Mouse (Mus musculus) left cerebral cortex, postnatal 4 days (tissue): ENCODE data around the gene Cyth1. TPM values are rescaled to one million over a fixed set of nuclear protein-coding genes. Genes with fewer than 3 reads are reported as not detected.
A peak's percentile ranks its signal among the peaks of the same experiment; 100 is the strongest.

Experiments
- DNase-seq: peaks from one replicate; pipeline ENCODE4 v3.0.0-alpha.2; 2022
- intact Hi-C: fragments of 180-260 bp; cut with DNase I; formaldehyde crosslinking; loops from one replicate; pipeline ENCODE4 v1.15.1; 2025
- total RNA-seq, 2 experiments: library from RNA; stranded (reverse); gene quantifications; 2 replicates each; pipeline ENCODE4 v1.2.3; 2021

The Cyth1 gene
- total RNA-seq, 2 experiments from 2014 or later = 66.3 to 70.5 TPM

DNA sequence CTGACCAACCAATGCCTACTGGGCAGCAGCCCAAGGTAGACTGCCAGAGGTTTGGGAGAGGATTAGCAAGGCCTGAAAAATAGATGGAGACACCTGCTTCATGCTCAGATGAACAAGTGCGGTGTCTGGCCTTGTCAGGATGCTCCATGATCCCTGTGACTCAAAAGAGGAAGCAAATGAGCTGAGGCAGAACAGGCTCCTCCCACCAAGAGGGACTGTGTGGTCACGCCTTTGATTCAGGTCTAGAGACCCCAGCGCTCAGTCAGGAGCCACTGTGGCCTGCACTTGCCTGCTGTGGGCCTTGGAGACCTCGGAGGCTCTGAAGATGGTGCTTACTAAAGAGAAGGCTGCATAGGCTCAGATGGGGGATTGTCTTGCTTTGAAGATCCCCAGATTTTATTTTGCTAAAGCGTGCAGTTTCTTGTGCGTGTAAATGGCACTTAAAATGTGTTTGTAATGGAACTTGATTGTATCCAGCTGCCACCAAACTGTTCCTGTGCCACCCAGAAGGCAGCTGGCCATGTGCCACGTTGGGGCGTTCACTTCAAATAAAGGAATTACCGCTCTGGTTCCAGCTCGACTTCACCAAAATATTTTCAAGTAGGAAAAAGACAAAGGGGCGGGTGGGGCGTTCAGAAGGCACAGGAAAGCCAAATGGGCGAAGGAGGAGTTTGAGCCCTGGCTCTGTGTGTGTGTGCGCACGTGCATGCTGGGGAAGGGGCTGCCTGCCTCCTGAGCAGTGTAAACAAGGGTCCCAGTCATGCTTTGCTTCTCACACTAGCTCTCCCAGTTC is 6.0 kb upstream of the Cyth1 start:
- intact Hi-C loops = no loop called here

DNA sequence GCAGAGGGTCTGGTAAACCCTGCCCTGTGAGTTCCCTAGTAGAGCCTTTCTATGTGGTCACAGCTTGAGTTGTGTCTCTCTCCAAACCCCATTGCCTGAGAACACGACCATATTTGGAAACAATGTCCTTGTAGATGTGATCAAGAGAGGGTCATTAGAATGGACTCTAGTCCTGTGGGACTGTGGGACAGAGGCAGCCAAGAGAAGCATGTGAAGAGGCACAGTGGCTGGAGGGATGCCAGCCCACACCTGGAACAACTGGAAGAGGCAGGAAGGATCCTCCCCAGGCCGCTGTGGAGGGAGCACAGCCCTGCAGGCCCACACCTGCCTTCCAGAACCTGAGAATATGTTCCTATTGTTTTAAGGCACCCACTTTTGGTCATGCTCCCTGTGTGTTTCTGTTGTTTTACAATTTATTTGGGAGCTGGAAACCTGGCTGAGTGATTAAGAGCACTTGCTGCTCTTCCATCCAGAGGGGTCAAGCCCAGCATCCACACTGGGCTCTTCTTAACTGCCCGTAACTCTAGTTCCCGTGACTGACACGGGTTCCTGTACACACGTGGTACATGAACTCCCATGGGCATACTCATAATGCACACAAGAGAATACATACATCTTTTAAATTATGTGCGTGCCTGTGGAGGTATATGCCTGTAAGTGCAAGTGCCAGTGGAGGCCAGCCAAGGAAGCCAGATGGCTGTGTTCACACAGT is 5.2 kb upstream of the Cyth1 start:
- peak; percentile 41 for DNase-seq
- intact Hi-C loops = no loop called here

More for the DNA sequence above, 6.0 kb upstream of the Cyth1 start:
- DNase-seq = peak; percentile 94

DNA sequence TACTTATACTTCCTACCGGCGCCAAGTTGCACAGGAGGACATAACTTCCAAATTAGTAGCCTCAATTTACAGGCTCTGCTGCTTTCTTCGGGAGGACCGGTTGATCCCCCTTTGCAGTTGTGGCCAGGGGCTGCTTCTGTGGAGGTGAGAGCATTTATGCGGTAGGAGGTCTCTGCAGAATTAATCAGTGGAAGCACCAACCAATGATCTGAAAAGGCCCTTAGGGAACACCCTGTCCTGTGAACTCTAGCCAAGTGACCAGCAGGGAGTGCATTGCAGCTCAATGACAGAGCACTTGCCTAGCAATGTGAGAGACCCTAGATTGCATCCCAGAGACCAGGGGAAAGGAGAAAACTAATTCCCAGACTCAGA is 606 bp upstream of the Cyth1 start:
- peak; percentile 47 for DNase-seq
- intact Hi-C loops = no loop called here

GRCm38 (mm10) chr11:118247359-118248095 is 865 bp downstream of the Cyth1 start:
- intact Hi-C loops = no loop called here

GRCm38 (mm10) chr11:118246724-118247123 is 1.7 kb downstream of the Cyth1 start:
- intact Hi-C loops = no loop called here
- DNase-seq = no peak

More at GRCm38 (mm10) chr11:118247359-118248095, 865 bp downstream of the Cyth1 start:
- peak; percentile 66 for DNase-seq

DNA sequence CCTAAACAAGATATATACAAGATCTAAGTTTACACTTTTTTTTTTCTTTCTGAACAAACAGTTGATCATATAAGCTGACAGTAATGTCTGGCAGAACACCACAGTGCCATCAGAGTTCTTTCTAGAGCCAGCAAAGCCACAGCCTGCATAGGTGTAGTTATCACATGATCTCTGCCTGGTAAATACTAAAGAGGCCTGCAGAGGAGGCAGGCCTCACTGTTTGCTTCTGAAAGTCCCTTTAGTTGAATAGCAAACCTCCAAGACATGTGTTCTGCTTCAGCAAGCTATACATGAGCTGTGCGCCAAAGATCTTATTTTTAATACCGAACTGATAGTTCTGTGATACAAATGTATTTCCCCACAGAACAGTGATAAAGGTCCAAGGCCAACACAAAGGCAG is 3.3 kb downstream of the Cyth1 start:
- no peak for DNase-seq

DNA sequence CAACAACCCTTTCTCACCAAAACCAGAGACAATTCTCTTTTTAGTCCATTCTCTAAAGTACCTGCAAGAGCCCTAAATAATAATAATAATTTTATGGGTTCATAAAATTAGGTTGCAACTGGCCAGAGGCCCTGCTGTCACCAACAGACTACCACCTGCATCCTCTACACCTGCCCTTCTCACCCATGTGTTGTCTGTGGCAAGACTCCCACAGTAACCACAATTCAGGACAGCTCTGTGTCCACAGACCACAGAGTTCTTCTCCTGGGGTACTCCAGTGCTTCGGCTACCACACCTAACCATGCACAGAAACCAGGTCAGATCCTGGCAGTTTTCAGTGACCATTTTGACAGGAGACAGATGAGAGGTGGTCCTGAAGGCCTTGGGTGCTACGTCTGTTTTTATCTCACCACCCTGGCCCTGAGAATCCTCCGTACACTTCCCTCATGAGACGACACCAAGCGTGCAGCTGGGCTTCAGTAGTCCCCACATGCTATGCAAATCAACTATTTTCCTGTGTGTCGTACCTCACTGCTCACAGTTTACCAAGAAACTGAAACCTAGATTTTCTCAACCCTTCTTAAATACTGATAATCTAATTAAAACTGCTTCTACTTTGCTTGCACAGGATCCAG is 4.6 kb downstream of the Cyth1 start:
- intact Hi-C loops = no loop called here
- DNase-seq = no peak

More for the DNA sequence above, 3.3 kb downstream of the Cyth1 start:
- intact Hi-C loops = no loop called here

DNA sequence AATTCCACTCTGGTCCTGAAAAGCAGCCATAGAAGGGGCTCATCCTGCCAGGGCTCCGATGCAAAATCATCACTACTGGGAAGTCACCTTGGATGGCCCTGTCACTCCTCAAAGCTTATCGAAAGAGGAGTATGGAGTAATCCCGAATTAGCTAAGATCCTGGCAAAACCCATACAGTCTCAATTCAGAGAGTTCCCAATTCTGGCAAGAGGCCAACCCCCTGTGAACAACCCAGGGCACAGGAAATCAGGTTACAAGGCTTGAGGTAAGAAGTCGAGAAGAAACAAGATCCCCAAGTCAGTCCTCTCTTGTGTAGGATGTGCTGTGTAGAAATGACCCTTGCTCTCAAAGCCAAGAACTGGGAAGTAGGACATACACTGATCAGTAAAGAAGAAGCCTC is 5.9 kb downstream of the Cyth1 start:
- DNase-seq = peak; percentile 40
- intact Hi-C loops = no loop called here

DNA sequence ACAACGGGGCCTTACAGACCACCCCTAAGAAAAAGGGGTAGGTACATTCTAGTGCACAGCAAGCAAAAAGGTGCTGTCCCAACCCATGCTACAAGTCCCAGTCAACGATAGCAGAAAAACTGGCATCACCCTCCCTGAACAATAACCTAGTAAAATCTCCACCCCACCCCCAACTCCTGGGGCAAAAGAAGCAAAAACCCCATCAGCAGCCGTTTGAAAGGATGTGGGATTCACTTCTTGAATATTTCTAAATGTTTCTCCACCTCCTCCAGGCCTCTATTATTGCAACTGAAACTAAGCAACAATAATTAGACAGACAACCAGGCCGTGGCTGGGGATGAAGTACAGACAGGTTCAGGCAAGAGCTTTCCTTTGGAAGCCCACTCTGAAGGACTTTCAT is 8.0 kb downstream of the Cyth1 start:
- no peak for DNase-seq
- intact Hi-C loops = no loop called here

DNA sequence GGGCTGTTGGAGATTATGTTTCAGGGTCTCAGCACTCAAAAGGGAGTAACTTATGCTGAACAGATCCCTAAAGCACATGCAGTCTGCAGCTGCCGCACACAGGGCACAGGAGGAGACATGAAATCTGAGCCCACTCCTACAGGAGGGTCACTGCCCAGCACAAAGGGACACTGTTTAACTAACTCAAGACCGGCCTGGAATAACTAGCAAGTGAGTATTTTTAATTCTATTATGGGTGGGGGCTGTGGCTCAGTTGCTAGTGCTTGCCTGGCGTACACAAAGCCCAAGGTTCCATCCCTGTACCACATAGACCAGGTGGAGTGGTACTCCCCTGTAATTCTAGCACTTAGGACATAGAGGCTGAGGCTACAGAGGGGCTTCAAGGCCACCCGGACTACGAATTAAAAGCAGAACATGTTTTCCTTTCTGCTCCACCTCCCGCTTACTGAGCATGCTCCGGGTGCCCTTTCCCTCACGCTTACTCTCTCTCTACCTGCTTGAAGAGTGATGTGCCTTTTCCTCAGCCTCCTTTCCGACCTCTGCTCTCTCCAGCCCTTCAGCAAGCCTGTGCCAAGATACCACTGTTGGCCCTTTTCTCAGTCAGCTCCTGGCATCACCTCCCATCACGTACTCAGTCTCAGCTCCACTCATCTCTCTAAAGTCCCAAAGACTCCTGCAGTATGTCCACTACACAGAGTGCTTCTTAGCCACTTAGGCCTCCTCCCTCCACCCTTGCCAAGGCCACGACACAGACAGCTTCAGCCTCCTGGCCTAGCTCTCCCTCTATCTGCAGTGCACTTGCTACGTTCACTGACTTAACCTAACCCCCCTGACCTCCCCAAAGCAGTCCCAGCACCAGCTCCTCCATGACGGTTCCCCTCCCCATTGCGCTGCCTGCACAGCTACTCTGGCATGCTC is 8.9 kb downstream of the Cyth1 start:
- DNase-seq = no peak
- intact Hi-C loops = no loop called here

DNA sequence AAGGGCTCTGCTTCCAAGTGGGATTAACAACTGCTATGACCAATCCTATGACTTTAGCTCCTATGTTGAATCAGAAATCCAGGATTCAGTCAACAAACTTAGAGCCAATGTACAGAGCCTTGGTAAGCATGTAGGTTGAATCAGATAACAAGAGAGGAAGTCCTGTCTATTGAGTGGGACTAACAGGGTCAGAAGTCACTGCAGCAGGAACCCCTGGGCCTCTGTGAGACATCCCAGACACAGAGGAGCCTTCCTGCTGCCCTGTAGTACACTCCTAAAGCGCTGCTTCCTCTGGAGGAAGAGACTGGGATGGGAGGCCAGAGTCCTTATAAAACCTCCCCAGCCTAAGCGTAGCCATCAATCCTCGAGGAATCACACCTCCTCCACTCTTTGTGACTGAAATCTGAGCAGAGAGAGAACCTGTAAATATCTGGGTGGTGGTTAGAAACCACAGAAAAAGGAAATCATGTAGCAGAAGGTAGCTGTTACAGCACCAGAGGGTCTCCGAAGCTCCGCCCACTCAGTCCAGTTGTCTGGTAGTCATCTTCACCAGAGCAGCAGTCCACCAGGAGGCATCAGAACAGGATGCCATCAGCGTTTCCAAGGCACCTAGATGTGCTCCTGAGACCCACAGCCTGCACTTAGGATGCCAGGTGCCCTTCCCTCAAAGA is 11.7 kb downstream of the Cyth1 start:
- intact Hi-C loops = no loop called here
- DNase-seq = no peak

DNA sequence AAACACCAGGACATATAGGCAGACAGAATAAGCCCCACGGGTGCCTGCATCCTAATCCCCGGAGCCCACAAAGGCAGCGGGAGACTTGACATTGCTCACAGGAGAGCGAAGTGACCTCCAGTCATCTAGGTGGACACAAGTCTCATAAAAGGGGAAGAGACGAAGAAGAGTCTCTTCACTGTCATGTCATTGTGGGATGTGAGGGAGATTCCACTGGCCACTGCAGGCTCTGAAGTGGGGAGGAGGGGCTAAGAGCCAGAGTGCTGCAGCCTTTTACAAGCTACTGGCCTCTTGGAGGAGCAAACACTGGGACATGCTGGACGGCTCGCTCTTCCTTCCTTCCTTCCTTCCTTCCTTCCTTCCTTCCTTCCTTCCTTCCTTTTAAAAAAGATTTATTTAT is 13.5 kb downstream of the Cyth1 start:
- DNase-seq = no peak
- intact Hi-C loops = no loop called here

DNA sequence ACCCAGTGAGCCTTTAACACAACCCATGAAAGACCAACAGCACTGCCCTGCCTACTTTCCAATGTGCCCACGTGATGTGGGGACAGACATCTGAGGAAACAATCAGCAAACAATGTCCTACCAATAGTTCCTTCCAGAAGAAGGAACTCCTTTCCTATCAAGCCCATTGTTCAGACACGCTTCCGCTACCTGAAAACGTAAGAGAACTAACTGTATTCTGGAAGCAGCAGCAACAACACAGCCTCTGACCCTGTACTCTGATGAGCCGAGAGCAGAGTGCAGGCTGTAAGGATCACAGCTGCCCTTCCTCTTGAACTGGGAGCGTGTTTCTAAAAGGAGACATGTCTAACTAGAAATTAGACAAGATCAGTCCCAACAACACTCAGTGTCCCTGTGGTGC is 13.9 kb downstream of the Cyth1 start:
- intact Hi-C loops = no loop called here
- DNase-seq = no peak

- intact Hi-C loops = no loop called here
- DNase-seq = no peak
Measured at GRCm38 (mm10) chr11:118233924-118234323, 14.5 kb downstream of the Cyth1 start.

DNA sequence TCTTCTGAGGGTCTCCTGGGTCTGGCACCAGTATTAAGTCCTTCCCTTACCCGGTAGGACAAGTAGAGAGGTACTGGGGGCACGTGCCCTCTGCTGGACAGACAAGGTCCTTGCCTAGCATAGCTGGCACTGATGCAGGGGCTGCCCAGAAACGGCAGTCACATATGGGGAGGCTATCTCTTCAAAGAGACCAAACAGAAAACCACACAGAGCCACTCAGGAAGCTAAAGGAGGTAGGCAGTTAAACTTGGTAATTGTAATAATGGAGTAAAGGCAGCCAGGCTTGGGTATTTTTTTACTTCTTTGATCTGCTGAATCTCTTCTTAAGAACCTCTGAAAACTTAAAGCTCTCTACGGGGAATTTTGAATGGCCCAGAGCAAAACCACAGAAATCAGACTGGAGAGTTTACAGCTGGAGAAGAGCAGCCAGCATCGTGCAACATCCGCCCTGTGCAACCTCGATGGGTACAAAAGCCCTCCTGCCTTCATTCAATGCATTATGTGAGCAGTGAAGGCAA is 16.0 kb downstream of the Cyth1 start:
- DNase-seq = peak; percentile 64
- intact Hi-C loops = no loop called here

GRCm38 (mm10) chr11:118229941-118230340 is 18.5 kb downstream of the Cyth1 start:
- intact Hi-C loops = loop anchor here (10.0 kb wide), 1 partner anchor 355 kb away; the partner anchor contains the start of gene Tha1
- no peak for DNase-seq

DNA sequence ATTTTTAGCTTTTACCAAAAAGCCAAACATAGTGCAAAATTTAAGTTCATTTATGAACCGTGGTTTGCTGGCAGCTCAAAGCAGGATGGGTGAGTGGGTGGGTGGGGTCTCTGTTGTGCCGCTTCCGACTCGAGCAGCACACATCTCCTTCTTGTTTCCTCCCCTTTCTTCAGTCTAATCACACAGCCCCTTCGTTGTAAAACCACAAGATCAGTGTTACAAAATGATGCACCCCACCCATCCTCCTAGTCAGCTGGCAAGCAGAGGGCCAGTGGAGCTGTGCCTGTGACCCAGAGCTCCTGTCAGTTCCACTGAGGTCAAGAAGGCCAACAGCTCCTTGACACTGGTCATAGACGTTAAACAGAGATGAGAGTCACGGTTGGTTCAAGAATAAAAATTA is 20.7 kb downstream of the Cyth1 start:
- DNase-seq = no peak
- intact Hi-C loops = loop anchor here (10.0 kb wide), 1 partner anchor 353 kb away; the partner anchor contains the start of gene Tha1

DNA sequence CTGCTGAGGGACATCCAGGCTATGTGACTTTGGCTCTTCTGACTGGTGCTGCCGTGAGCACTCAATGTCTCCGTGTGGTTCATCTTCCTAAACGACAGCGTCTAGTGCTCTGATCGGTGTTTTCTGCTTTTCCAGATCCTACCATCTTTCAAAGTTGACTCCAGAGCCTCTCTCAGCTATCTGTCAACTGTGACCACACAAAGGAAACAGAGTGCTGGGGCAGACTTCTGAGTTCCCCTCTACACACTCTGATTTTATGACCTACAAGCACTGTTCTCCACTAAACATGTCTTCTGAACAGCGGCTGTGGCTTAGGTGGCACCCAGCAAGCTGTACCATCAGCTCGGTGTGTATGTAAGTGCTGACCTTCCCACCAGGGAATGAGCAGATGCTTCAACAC is 21.5 kb downstream of the Cyth1 start:
- intact Hi-C loops = loop anchor here (10.0 kb wide), 1 partner anchor 352 kb away; the partner anchor contains the start of gene Tha1
- DNase-seq = no peak

- intact Hi-C loops = loop anchor here (10.0 kb wide), 1 partner anchor 351 kb away; the partner anchor contains the start of gene Tha1
- no peak for DNase-seq
Measured at GRCm38 (mm10) chr11:118225862-118226261, 22.5 kb downstream of the Cyth1 start.
